Mouse (Mus musculus): ENCODE measurements around the gene Gpatch1.
"Not testable (repeated sequence)": the region's sequence is repeated elsewhere in the genome, so short reads cannot be mapped to it uniquely, and the experiment has no call there.

The Gpatch1 gene

DNA sequence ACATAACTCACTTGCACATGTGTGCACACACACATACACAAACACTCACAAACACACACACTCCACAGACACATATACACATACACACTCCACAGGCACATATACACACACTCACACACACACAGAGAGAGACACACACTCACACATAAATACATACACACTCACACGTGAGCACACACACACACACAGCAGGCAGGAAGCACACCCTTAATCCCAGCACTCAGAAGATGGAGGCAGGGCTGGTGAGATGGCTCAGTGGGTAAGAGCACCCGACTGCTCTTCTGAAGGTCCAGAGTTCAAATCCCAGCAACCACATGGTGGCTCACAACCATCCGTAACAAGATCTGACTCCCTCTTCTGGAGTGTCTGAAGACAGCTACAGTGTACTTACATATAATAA, 80.3 kb downstream of the Gpatch1 start:
- in situ Hi-C loops (cut with MboI, MseI): not testable (repeated sequence)

DNA sequence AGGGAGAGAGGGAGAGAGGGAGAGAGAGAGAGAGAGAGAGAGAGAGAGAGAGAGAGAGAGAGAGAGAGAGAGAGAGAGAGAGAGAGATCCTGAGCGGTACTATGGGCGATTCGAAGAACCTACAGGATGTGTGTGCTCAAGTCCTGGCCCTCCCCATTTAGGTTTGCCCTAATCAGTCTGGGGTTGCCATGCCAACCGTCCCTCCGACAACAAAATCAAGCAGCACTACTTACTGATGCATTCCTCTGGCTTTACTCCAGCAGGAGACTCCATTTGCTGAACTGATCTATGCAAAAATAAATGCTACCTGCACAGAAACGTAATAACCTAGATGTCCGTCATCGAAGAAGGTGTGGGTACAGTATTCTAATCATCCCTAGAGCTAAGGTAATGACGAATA, 82.9 kb downstream of the Gpatch1 start:
- in situ Hi-C loops (cut with MboI, MseI): no loop called here

DNA sequence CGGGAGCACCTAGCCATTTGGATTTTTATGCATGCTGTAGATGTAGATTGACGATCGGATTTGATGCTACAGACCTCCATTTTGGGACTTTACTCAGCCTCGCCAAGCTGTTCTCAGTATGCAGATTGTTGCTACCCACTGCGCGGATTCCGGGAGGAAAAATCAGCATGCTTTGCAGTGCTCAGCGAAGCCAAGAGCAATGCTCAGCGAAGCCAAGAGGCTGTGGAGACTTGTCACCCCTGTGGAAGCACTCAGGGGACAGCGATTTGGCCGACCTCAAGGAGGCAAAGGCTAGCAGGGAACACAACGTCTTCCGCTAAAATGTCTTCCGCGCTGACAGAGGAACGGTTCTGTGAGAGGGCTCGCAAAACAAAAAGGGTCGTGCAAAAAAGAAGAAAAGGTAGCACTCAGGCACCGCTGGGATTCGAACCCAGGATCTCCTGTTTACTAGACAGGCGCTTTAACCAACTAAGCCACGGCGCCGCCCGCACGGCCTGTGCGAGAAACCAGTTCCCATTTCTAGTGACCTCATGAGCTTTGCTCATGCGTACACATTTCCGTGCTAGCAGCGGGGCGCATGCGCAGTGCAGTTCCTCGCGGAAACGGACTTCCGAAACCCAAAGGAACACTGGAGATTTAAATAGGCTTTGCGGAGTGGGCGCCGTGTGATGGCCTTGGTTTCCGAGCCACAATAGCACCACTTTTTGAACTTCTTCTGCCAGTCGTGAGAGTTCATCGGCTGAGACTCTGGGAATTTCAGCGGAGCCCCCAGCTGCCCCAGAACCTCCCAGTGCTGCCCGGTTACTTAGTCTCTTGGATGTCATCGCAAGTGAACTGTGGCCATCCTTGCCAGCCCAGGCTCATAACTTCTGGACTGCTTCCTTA, 83.6 kb downstream of the Gpatch1 start:
- in situ Hi-C loops (cut with MboI, MseI): loop anchor here (5.0 kb wide), 1 partner anchor 163 kb away; the partner anchor contains the start of genes Cep89 and Faap24

DNA sequence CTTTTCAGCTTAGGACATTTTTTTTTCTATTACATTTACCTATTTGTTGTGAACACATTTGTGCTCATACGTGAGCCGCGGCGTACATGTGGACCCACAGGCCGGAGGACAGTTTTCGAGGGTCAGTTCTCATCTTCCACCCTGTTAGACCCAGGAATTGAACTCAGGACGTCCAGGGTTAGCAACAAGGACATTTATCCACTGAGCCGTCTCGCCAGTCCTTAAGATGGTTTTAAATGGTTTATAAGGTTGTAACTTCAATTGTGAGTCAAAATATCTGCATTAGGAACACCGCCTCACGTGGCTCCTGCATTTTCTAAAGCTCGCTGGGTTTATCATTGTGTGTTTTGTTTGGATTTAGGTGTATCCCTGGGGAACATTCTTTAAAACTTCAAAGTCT, 84.4 kb downstream of the Gpatch1 start:
- in situ Hi-C loops (cut with MboI, MseI): loop anchor here (5.0 kb wide), 1 partner anchor 163 kb away; the partner anchor contains the start of genes Cep89 and Faap24

DNA sequence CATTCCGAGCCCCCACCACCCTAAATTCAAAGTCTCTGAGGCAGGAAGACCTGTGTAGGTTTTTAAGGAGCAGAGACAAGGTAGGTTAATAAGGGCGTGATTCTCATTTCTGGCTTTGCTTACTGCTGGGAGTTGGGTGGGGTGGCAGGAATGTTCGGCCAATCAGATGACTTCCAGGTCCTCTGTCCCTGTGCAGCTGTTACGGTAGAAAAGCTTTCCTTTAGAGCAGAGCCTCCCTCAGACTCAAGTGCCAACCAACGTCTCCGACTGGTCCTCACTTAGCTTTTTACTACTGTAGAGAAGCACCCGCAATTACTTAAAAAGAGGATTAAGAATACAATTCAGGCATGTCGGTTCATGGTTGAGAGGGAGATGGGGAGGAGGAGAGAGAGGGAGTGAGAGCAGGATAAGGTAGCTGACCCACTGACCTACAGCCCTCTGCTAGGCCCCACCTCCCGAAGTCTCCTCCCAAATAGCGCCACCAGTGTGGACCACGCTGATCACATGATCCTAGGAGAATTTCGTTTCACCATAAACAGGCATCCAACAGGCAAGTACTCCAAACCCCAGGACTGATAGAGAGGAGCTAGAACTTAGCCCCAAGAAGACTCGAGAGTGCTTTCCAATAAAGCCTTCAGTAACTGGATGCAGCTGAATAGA, 85.3 kb downstream of the Gpatch1 start:
- in situ Hi-C loops (cut with MboI, MseI): loop anchor here (5.0 kb wide), 1 partner anchor 164 kb away; the partner anchor contains the start of genes Cep89 and Faap24

DNA sequence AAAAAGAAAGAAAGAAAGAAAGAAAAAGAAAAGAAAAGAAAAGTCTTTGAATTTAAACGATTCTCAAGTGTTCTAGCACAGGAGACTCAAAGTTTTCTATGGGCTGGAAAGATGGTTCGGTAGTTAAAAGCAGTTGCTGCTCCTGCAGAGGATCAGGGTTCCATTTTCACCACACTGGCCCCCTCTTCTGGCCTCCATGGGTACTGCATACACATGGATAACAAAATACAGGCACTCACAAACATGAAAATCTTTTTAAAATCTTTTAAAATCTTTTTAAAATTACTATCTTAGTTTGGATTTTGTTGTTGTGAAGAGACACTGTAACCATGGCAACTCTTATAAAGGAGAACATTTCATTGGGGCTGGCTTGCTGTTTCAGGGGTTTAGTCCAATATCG, 87.9 kb downstream of the Gpatch1 start:
- in situ Hi-C loops (cut with MboI, MseI): loop anchor here (5.0 kb wide), 1 partner anchor 167 kb away; the partner anchor contains the start of genes Cep89 and Faap24
